ENCODE assay signal across 8 mouse cellular contexts in the genomic region with DNA sequence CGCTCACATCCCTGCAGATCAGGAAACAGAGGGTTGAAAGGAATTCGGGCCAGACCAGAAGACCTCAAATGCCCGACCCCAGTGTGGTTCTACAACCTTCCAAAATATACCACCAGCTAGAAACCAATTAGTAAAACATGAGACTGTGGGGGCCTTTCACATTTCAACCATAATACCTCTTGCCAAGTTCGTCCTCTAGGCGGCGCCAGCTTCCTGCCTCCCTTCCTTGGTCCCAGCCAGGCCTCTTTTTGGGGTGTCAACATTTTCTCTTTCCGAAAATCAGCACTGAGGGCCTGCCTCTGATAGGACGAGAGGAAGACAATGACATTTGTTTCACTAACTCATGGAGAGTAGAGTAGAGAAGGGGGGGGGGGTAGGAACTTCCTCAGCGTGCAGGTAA. TPM values are rescaled to one million over a fixed set of nuclear protein-coding genes. Genes with fewer than 3 reads are reported as not detected.
DNase-seq lines count a peak whose midpoint lies in the region; ATAC-seq and TF ChIP-seq lines count a peak whose summit lies in the region.

No protein-coding gene starts in this region.

- no peaks in the 10 kb centered on the region for H3K4me1 ChIP-seq in forebrain, postnatal 0 days (ENCODE audit: insufficient read depth)
- no peaks in the 10 kb centered on the region for H3K4me1 ChIP-seq in forebrain, embryonic 13.5 days
- H3K4me1 ChIP-seq in lung, embryonic 14.5 days (ENCODE audit: insufficient read depth) = no peaks in the 10 kb centered on the region
- H3K4me1 ChIP-seq in kidney, embryonic 14.5 days (ENCODE audit: control insufficient read depth, insufficient read depth, low read length) = no peaks in the 10 kb centered on the region
- no peaks in the 10 kb centered on the region for H3K4me1 ChIP-seq in heart, embryonic 11.5 days (ENCODE audit: control insufficient read depth, insufficient read depth, low read length)

- H3K4me2 ChIP-seq in forebrain, postnatal 0 days (ENCODE audit: low read depth) = no peak overlapping the region
- no peak overlapping the region for H3K4me2 ChIP-seq in forebrain, embryonic 13.5 days
- no peak overlapping the region for H3K4me2 ChIP-seq in lung, embryonic 14.5 days
- no peak overlapping the region for H3K4me2 ChIP-seq in kidney, embryonic 14.5 days (replicated peaks; ENCODE audit: low read depth, low read length)
- no peak overlapping the region for H3K4me2 ChIP-seq in heart, embryonic 11.5 days

- no peak overlapping the region for H3K27ac ChIP-seq in forebrain, postnatal 0 days (ENCODE audit: low read depth, low read length)
- no peak overlapping the region for H3K27ac ChIP-seq in forebrain, embryonic 13.5 days
- H3K27ac ChIP-seq in lung, embryonic 14.5 days (ENCODE audit: low read depth) = no peak overlapping the region
- H3K27ac ChIP-seq in kidney, embryonic 14.5 days (ENCODE audit: low read depth, low read length) = no peak overlapping the region
- H3K27ac ChIP-seq in heart, embryonic 11.5 days (ENCODE audit: low read depth, low read length) = no peak overlapping the region

- H3K36me3 ChIP-seq in forebrain, postnatal 0 days (ENCODE audit: insufficient read depth) = no peaks in the 10 kb centered on the region
- H3K36me3 ChIP-seq in forebrain, embryonic 13.5 days (ENCODE audit: poor library complexity, severe bottlenecking) = no peaks in the 10 kb centered on the region
- no peaks in the 10 kb centered on the region for H3K36me3 ChIP-seq in lung, embryonic 14.5 days (ENCODE audit: insufficient read depth)
- no peaks in the 10 kb centered on the region for H3K36me3 ChIP-seq in kidney, embryonic 14.5 days (ENCODE audit: control insufficient read depth, insufficient read depth, low read length)
- H3K36me3 ChIP-seq in heart, embryonic 11.5 days (ENCODE audit: control insufficient read depth, insufficient read depth, low read length) = no peaks in the 10 kb centered on the region

- H3K27me3 ChIP-seq in forebrain, postnatal 0 days (ENCODE audit: insufficient read depth, low read length) = no peaks in the 10 kb centered on the region
- no peaks in the 10 kb centered on the region for H3K27me3 ChIP-seq in forebrain, embryonic 13.5 days
- H3K27me3 ChIP-seq in lung, embryonic 14.5 days (ENCODE audit: insufficient read depth, low read length) = no peaks in the 10 kb centered on the region
- no peaks in the 10 kb centered on the region for H3K27me3 ChIP-seq in kidney, embryonic 14.5 days (ENCODE audit: control insufficient read depth, insufficient read depth, low read length)
- H3K27me3 ChIP-seq in heart, embryonic 11.5 days (ENCODE audit: control insufficient read depth, insufficient read depth, low read length) = no peaks in the 10 kb centered on the region

- 49% methylated on average over 9 of the region's 9 CpGs for WGBS in forebrain, postnatal 0 days
- 52% methylated on average over 9 of the region's 9 CpGs for WGBS in forebrain, embryonic 13.5 days
- WGBS in lung, embryonic 14.5 days = 36% methylated on average over 9 of the region's 9 CpGs
- 50% methylated on average over 9 of the region's 9 CpGs for WGBS in kidney, embryonic 14.5 days
- 41% methylated on average over 9 of the region's 9 CpGs for WGBS in heart, embryonic 11.5 days (ENCODE audit: insufficient replicate concordance)

- ATAC-seq in forebrain, postnatal 0 days = no peak
- no peak for ATAC-seq in forebrain, embryonic 13.5 days
- no peak for ATAC-seq in lung, embryonic 14.5 days (ENCODE audit: insufficient read depth)
- no peak for ATAC-seq in kidney, embryonic 14.5 days (ENCODE audit: low FRiP score, low TSS enrichment)
- ATAC-seq in heart, embryonic 11.5 days (replicated peaks; ENCODE audit: insufficient number of reproducible peaks, low FRiP score, low TSS enrichment) = no peak

- H3K4me3 ChIP-seq in forebrain, postnatal 0 days (ENCODE audit: low read depth, low read length) = no peak overlapping the region
- H3K4me3 ChIP-seq in forebrain, embryonic 13.5 days = no peak overlapping the region
- H3K4me3 ChIP-seq in lung, embryonic 14.5 days (ENCODE audit: low read depth, low read length) = no peak overlapping the region
- H3K4me3 ChIP-seq in kidney, embryonic 14.5 days (ENCODE audit: low read length) = no peak overlapping the region
- no peak overlapping the region for H3K4me3 ChIP-seq in heart, embryonic 11.5 days (ENCODE audit: low read depth, low read length)

- TF ChIP-seq CTCF in forebrain, postnatal 0 days (IDR thresholded peaks at IDR 0.05; ENCODE audit: low read depth) = 0 out of 2 replicates have a peak, but pooled peaks have one; percentile 28
- peak; percentile 37 for TF ChIP-seq CTCF in lung, embryonic 14.5 days (IDR thresholded peaks at IDR 0.05; ENCODE audit: low read depth)

- DNase-seq in forebrain, postnatal 0 days = no peak
- DNase-seq in lung, embryonic 14.5 days = no peak
- DNase-seq in lung, adult 18-20 months = no peak
- peak; percentile 7 for DNase-seq in c-Kit-positive CD71-positive TER-119-positive erythroid progenitor cells, embryonic 14.5 days (ENCODE audit: low spot score)
- peak; percentile 27 for DNase-seq in thymus, postnatal 0 days (ENCODE audit: low spot score)

- H3K9me3 ChIP-seq in forebrain, postnatal 0 days (ENCODE audit: low read length) = no peaks in the 10 kb centered on the region
- no peaks in the 10 kb centered on the region for H3K9me3 ChIP-seq in forebrain, embryonic 13.5 days (replicated peaks)
- no peaks in the 10 kb centered on the region; the same call in 1 of the 2 replicates for H3K9me3 ChIP-seq in lung, embryonic 14.5 days (ENCODE audit: low read depth, low read length)
- H3K9me3 ChIP-seq in kidney, embryonic 14.5 days (ENCODE audit: control insufficient read depth, low read length) = no peaks in the 10 kb centered on the region
- H3K9me3 ChIP-seq in heart, embryonic 11.5 days (replicated peaks; ENCODE audit: control insufficient read depth, low read length) = 0 out of 2 replicates have a peak, but pooled peaks cover 3% of the 10 kb centered on the region

- no peak overlapping the region for H3K9ac ChIP-seq in forebrain, postnatal 0 days
- H3K9ac ChIP-seq in forebrain, embryonic 13.5 days = no peak overlapping the region
- H3K9ac ChIP-seq in lung, embryonic 14.5 days = no peak overlapping the region
- no peak overlapping the region for H3K9ac ChIP-seq in kidney, embryonic 14.5 days (ENCODE audit: low read depth, low read length)
- no peak overlapping the region for H3K9ac ChIP-seq in heart, embryonic 11.5 days (ENCODE audit: low read depth, low read length)

RNA-seq across cellular contexts. Expression of gene Aff3, which starts 55.5 kb away (rescaled TPM):
- 85.1 and 102 TPM in 2 replicates for total RNA-seq in forebrain, postnatal 0 days (2014; rRNA removed)
- 20.6 and 21.8 TPM in 2 replicates for polyA plus RNA-seq in forebrain, postnatal 0 days (2015; fragmentation: Nextera tagmentation; extraction: Ambion mirVana)
- polyA plus RNA-seq in forebrain, embryonic 13.5 days (2015; fragmentation: Nextera tagmentation; extraction: Ambion mirVana) = 9.3 and 10.6 TPM in 2 replicates
- 14.5 and 15.2 TPM in 2 replicates for polyA plus RNA-seq in lung, embryonic 14.5 days (2014; fragmentation: Nextera tagmentation; extraction: Ambion mirVana)
- polyA plus RNA-seq in thymus, postnatal 0 days (2015; fragmentation: Nextera tagmentation; extraction: Ambion mirVana) = 11.6 and 16.1 TPM in 2 replicates
- 8.4 and 11.9 TPM in 2 replicates for polyA plus RNA-seq in kidney, embryonic 14.5 days (2014; fragmentation: Nextera tagmentation; extraction: Ambion mirVana)
- 6.6 and 6.7 TPM in 2 replicates for polyA plus RNA-seq in heart, embryonic 11.5 days (2014; fragmentation: Nextera tagmentation; extraction: Ambion mirVana)

Comparison
In these comparisons a context has a peak if more than half of its experiments do, and no peak if none do; other contexts are left out.
1. DNase-seq: peak in c-Kit-positive CD71-positive TER-119-positive erythroid progenitor cells, embryonic 14.5 days (single experiment) and thymus, postnatal 0 days (single experiment); none in forebrain, postnatal 0 days (single experiment), lung, embryonic 14.5 days (single experiment) and lung, adult 18-20 months (0 of 2).